Mouse (Mus musculus) MEL (cell line): Measurements from ENCODE around the gene Xpot. TPM values are rescaled to one million over a fixed set of nuclear protein-coding genes. Genes with fewer than 3 reads are reported as not detected.

Experiments
- DNase-seq: peaks from one replicate; pipeline ENCODE4 v3.0.0; 2011; ENCODE audit warnings: low read depth, low spot score
- H3K27ac ChIP-seq: 2 replicates; pipeline ENCODE4 v1.5.1; 2012; ENCODE audit warnings: low read depth, mild to moderate bottlenecking, control low read depth, low read length, moderate library complexity; ENCODE audit not compliant: control insufficient read depth
- H3K27me3 ChIP-seq, 2 experiments: fragments of 150-350 bp in 1 of 2; sonication (generic) in 1 of 2; 2 replicates each; pipeline ENCODE4 v1.6.1; 2012; ENCODE audit warnings: low read length in 2 of 2, mild to moderate bottlenecking in 2 of 2, improper control_type of control experiment in 1 of 2, moderate library complexity in 1 of 2; ENCODE audit not compliant: insufficient read depth in 2 of 2, control insufficient read depth in 1 of 2
- H3K36me3 ChIP-seq, 2 experiments: 2 replicates each; pipeline ENCODE4 v1.6.1; 2012 to 2014; ENCODE audit warnings: low read length in 2 of 2, improper control_type of control experiment in 1 of 2, inconsistent platforms in 1 of 2, mild to moderate bottlenecking in 1 of 2; ENCODE audit not compliant: insufficient read depth in 2 of 2, control insufficient read depth in 1 of 2
- H3K4me1 ChIP-seq, 2 experiments: fragments of 150-350 bp in 1 of 2; sonication (generic) in 1 of 2; 2 replicates each; pipeline ENCODE4 v1.6.1; 2012; ENCODE audit warnings: low read length in 2 of 2, improper control_type of control experiment in 1 of 2, mild to moderate bottlenecking in 1 of 2; ENCODE audit not compliant: insufficient read depth in 2 of 2, control insufficient read depth in 1 of 2
- H3K4me3 ChIP-seq, 2 experiments: fragments of 150-350 bp in 1 of 2; sonication (generic) in 1 of 2; 2 replicates each; pipeline ENCODE4 v1.5.1; 2012; ENCODE audit warnings: low read depth in 2 of 2, low read length in 2 of 2, mild to moderate bottlenecking in 2 of 2, moderate library complexity in 2 of 2, control low read depth in 1 of 2, improper control_type of control experiment in 1 of 2; ENCODE audit not compliant: control insufficient read depth in 1 of 2, insufficient read depth in 1 of 2
- H3K79me2 ChIP-seq: 2 replicates; pipeline ENCODE4 v1.6.1; 2012; ENCODE audit warnings: mild to moderate bottlenecking, low read length, moderate library complexity; ENCODE audit not compliant: control insufficient read depth, poor library complexity, insufficient read depth
- H3K9ac ChIP-seq: 2 replicates; pipeline ENCODE4 v1.6.1; 2012; ENCODE audit warnings: low read depth, mild to moderate bottlenecking, control low read depth, low read length, moderate library complexity; ENCODE audit not compliant: control insufficient read depth, poor library complexity, severe bottlenecking
- H3K9me3 ChIP-seq: fragments of 150-350 bp; sonication (generic); replicated peaks from 2 replicates; pipeline ENCODE4 v1.6.1; 2012; ENCODE audit warnings: mild to moderate bottlenecking, low read length, improper control_type of control experiment, moderate library complexity; ENCODE audit not compliant: insufficient read depth
- BHLHE40 ChIP-seq: IDR thresholded peaks from 2 replicates; pipeline ENCODE4 v1.6.1; 2012; ENCODE audit warnings: low read depth, mild to moderate bottlenecking, inconsistent platforms, low read length, improper control_type of control experiment, borderline replicate concordance
- CHD1 ChIP-seq: IDR thresholded peaks from 2 replicates; pipeline ENCODE4 v1.6.1; 2012; ENCODE audit warnings: low read depth, mild to moderate bottlenecking, inconsistent platforms, low read length, improper control_type of control experiment
- CHD2 ChIP-seq: IDR thresholded peaks from 2 replicates; pipeline ENCODE4 v1.6.1; 2011; ENCODE audit warnings: low read length, improper control_type of control experiment
- CTCF ChIP-seq, 3 experiments: IDR thresholded peaks in 2 of 3; conservative IDR thresholded peaks in 1 of 3; 2 replicates each; pipeline ENCODE4 v1.5.1; 2011 to 2012; ENCODE audit warnings: low read length in 3 of 3, low read depth in 2 of 3, mild to moderate bottlenecking in 2 of 3, improper control_type of control experiment in 1 of 3, inconsistent platforms in 1 of 3, mixed read lengths in 1 of 3, moderate library complexity in 1 of 3; ENCODE audit not compliant: control insufficient read depth in 1 of 3, insufficient read depth in 1 of 3, poor library complexity in 1 of 3, severe bottlenecking in 1 of 3
- ELF1 ChIP-seq: IDR thresholded peaks from 2 replicates; pipeline ENCODE4 v1.6.1; 2014; ENCODE audit warnings: low read depth, mild to moderate bottlenecking, inconsistent platforms, low read length, improper control_type of control experiment, moderate library complexity
- ETS1 ChIP-seq: IDR thresholded peaks from 2 replicates; pipeline ENCODE4 v1.6.1; 2012; ENCODE audit warnings: low read depth, mild to moderate bottlenecking, inconsistent platforms, low read length, improper control_type of control experiment, moderate library complexity
- GABPA ChIP-seq: IDR thresholded peaks from 2 replicates; pipeline ENCODE4 v1.6.1; 2012; ENCODE audit warnings: low read depth, mild to moderate bottlenecking, inconsistent platforms, low read length, improper control_type of control experiment, moderate library complexity
- HCFC1 ChIP-seq: IDR thresholded peaks from 2 replicates; pipeline ENCODE4 v1.6.1; 2012; ENCODE audit warnings: low read depth, mild to moderate bottlenecking, inconsistent platforms, low read length, improper control_type of control experiment, moderate library complexity
- KAT2A ChIP-seq: conservative IDR thresholded peaks from 2 replicates; pipeline ENCODE4 v1.6.1; 2012; ENCODE audit warnings: low read depth, low read length, improper control_type of control experiment, inconsistent platforms
- MAFK ChIP-seq: IDR thresholded peaks from 2 replicates; pipeline ENCODE4 v1.6.1; 2011; ENCODE audit warnings: low read depth, mild to moderate bottlenecking, low read length, improper control_type of control experiment, borderline replicate concordance
- MAX ChIP-seq: IDR thresholded peaks from 2 replicates; pipeline ENCODE4 v1.6.1; 2011; ENCODE audit warnings: low read length, improper control_type of control experiment
- MAZ ChIP-seq: IDR thresholded peaks from 2 replicates; pipeline ENCODE4 v1.6.1; 2012; ENCODE audit warnings: low read depth, mild to moderate bottlenecking, inconsistent platforms, low read length, improper control_type of control experiment
- MEF2A ChIP-seq: IDR thresholded peaks from 2 replicates; pipeline ENCODE4 v1.6.1; 2014; ENCODE audit warnings: low read depth, mild to moderate bottlenecking, inconsistent platforms, low read length, improper control_type of control experiment; ENCODE audit not compliant: poor library complexity, insufficient replicate concordance, severe bottlenecking; ENCODE audit errors: extremely low read depth
- MXI1 ChIP-seq: IDR thresholded peaks from 2 replicates; pipeline ENCODE4 v1.6.1; 2011; ENCODE audit warnings: mild to moderate bottlenecking, low read depth, low read length, improper control_type of control experiment
- MYB ChIP-seq: IDR thresholded peaks from 2 replicates; pipeline ENCODE4 v1.6.1; 2011; ENCODE audit warnings: mild to moderate bottlenecking, low read depth, low read length, improper control_type of control experiment
- MYC ChIP-seq: IDR thresholded peaks from 2 replicates; pipeline ENCODE4 v1.6.1; 2011; ENCODE audit warnings: low read depth, mild to moderate bottlenecking, low read length, improper control_type of control experiment, moderate library complexity
- NELFE ChIP-seq: IDR thresholded peaks from 2 replicates; pipeline ENCODE4 v1.6.1; 2011; ENCODE audit warnings: low read depth, low read length, improper control_type of control experiment
- NRF1 ChIP-seq: IDR thresholded peaks from 2 replicates; pipeline ENCODE4 v1.6.1; 2014; ENCODE audit warnings: low read depth, mild to moderate bottlenecking, inconsistent platforms, low read length, improper control_type of control experiment, moderate library complexity; ENCODE audit not compliant: poor library complexity, insufficient read depth, severe bottlenecking
- POLR2A ChIP-seq, 2 experiments: IDR thresholded peaks; 2 replicates each; pipeline ENCODE4 v1.6.1; 2011 to 2012; ENCODE audit warnings: low read length in 2 of 2, mild to moderate bottlenecking in 2 of 2, control low read depth in 1 of 2, improper control_type of control experiment in 1 of 2, low read depth in 1 of 2, moderate library complexity in 1 of 2; ENCODE audit not compliant: control insufficient read depth in 1 of 2, insufficient read depth in 1 of 2, poor library complexity in 1 of 2
- POLR2AphosphoS2 ChIP-seq: IDR thresholded peaks from 2 replicates; pipeline ENCODE4 v1.6.1; 2011; ENCODE audit warnings: low read length, improper control_type of control experiment
- POLR2AphosphoS5 ChIP-seq: IDR thresholded peaks from 2 replicates; pipeline ENCODE4 v1.6.1; 2012; ENCODE audit warnings: low read depth, borderline replicate concordance, mild to moderate bottlenecking, inconsistent platforms, low read length, moderate library complexity, mixed read lengths
- RAD21 ChIP-seq: IDR thresholded peaks from 2 replicates; pipeline ENCODE4 v1.6.1; 2011; ENCODE audit warnings: mild to moderate bottlenecking, low read depth, low read length, improper control_type of control experiment
- SIN3A ChIP-seq: IDR thresholded peaks from 2 replicates; pipeline ENCODE4 v1.6.1; 2012; ENCODE audit warnings: low read length, improper control_type of control experiment, inconsistent platforms
- SMC3 ChIP-seq: IDR thresholded peaks from 2 replicates; pipeline ENCODE4 v1.6.1; 2011; ENCODE audit warnings: low read depth, low read length, improper control_type of control experiment
- TAL1 ChIP-seq: IDR thresholded peaks from 2 replicates; pipeline ENCODE4 v1.6.1; 2012; ENCODE audit warnings: mild to moderate bottlenecking, inconsistent platforms, low read length, moderate library complexity, mixed read lengths
- TBP ChIP-seq: IDR thresholded peaks from 2 replicates; pipeline ENCODE4 v1.8.0; 2011; ENCODE audit warnings: low read depth, low read length, improper control_type of control experiment
- TCF12 ChIP-seq: IDR thresholded peaks from 2 replicates; pipeline ENCODE4 v1.6.1; 2014; ENCODE audit warnings: low read depth, mild to moderate bottlenecking, inconsistent platforms, low read length, improper control_type of control experiment, moderate library complexity
- USF1 ChIP-seq: IDR thresholded peaks from 2 replicates; pipeline ENCODE4 v1.6.1; 2014; ENCODE audit warnings: low read depth, mild to moderate bottlenecking, inconsistent platforms, low read length, improper control_type of control experiment, moderate library complexity
- USF2 ChIP-seq, 2 experiments: IDR thresholded peaks; 2 replicates each; pipeline ENCODE4 v1.6.1; 2011 to 2012; ENCODE audit warnings: improper control_type of control experiment in 2 of 2, low read length in 2 of 2, borderline replicate concordance in 1 of 2, inconsistent platforms in 1 of 2, low read depth in 1 of 2, mild to moderate bottlenecking in 1 of 2; ENCODE audit not compliant: insufficient read depth in 1 of 2
- ZC3H11A ChIP-seq: IDR thresholded peaks from 2 replicates; pipeline ENCODE4 v1.6.1; 2012; ENCODE audit warnings: low read depth, mild to moderate bottlenecking, inconsistent platforms, low read length, improper control_type of control experiment
- ZKSCAN1 ChIP-seq: IDR thresholded peaks from 2 replicates; pipeline ENCODE4 v1.6.1; 2012; ENCODE audit warnings: low read depth, mild to moderate bottlenecking, inconsistent platforms, low read length, improper control_type of control experiment, moderate library complexity
- ZMIZ1 ChIP-seq: IDR thresholded peaks from 2 replicates; pipeline ENCODE4 v1.6.1; 2012; ENCODE audit warnings: low read depth, mild to moderate bottlenecking, inconsistent platforms, low read length, improper control_type of control experiment, moderate library complexity
- ZNF384 ChIP-seq: IDR thresholded peaks from 2 replicates; pipeline ENCODE4 v1.6.1; 2012; ENCODE audit warnings: low read depth, mild to moderate bottlenecking, inconsistent platforms, low read length, improper control_type of control experiment
- polyA plus RNA-seq, 2 experiments: library from polyadenylated mRNA; stranded (reverse) in 1 of 2; unstranded in 1 of 2; fragments of >175 nt in 1 of 2; fragments of >200 nt in 1 of 2; gene quantifications; 2 replicates each; pipeline versions ENCODE4 v1.2.1 to v1.2.4; 2012; ENCODE audit warnings: low replicate concordance in 2 of 2, low read depth in 1 of 2; ENCODE audit not compliant: insufficient read length in 2 of 2, insufficient read depth in 1 of 2, missing spikeins in 1 of 2
- total RNA-seq: library from RNA; depleted of rRNA; stranded (reverse); fragments of 300-350 nt; gene quantifications from 2 replicates; pipeline ENCODE4 v1.2.3, GENCODE M21; 2012; rRNA removed

The Xpot gene
- total RNA-seq (154 and 182 TPM in 2 replicates), polyA plus RNA-seq (100 to 1,000 TPM; 122 to 304 TPM)

DNA sequence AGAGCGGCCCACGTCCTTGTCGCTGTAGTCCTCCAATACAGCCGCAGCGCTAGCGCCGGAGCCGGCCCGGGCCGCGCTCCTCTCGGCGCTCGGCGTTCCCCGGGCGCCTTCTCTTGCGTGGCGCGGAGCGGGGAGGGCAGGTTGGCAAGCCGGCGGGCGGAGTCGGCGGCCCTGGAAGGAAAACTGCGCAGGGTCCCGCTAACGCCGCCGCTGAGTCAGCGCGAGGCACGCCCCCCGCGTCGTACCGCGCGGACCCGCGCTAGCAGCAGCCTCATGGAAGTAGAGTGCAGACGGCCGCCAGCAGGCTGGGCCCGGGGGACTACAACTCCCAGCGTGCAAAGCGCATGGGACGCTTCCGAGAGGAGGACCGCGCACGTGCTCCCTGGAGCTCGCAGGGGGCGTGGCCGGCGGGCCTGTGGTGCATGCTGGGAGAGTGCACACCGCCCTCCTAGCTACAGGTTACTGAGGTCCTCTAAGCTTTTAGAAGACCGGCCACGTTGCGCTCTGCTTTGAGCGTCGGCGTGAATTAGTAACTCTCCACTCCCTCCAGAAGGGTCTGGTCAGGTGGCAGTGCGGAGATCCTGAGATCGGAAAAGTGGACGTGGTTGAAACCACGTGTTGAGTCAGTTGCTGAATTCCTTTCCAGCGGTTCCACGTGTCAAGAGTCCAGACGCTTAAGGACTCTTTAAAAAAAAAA, at the start of gene Xpot:
Gene Xpot, minus strand, starts transcription at position 147 of the 697 bp plus-strand sequence.
- H3K27ac ChIP-seq = peak within 1 kb of the TSS; percentile 91
- no peaks in the 10 kb centered on the region for H3K27me3 ChIP-seq
- peaks cover 0 to 18% of the 10 kb centered on the region in 2 experiments; a peak in 3 of 4 replicates for H3K4me1 ChIP-seq
- H3K9me3 ChIP-seq = no peaks in the 10 kb centered on the region
- peak within 1 kb of the TSS; percentile 94 for H3K9ac ChIP-seq
- H3K36me3 ChIP-seq = peaks cover 10 to 16% of the 10 kb centered on the region in 2 experiments
- TF ChIP-seq NELFE = peak; percentile 71
- TF ChIP-seq GABPA = no peak
- peak; percentile 94 for TF ChIP-seq SIN3A
- no peak for TF ChIP-seq RAD21
- TF ChIP-seq POLR2AphosphoS5 = no peak
- peak; percentile 35 to 86; a peak in 3 of 4 replicates for TF ChIP-seq POLR2A (IDR thresholded peaks at IDR 0.05; ENCODE audit: control insufficient read depth in 1 of 2, insufficient read depth in 1 of 2, low read depth in 1 of 2, low read length in 2 of 2, poor library complexity in 1 of 2)
- TF ChIP-seq MAZ = 0 out of 2 replicates have a peak, but pooled peaks have one; percentile 70
- peak in 1 of 3 experiments; percentile 5; a peak in 1 of 6 replicates for TF ChIP-seq CTCF (IDR thresholded peaks at IDR 0.05 in 2 of 3, conservative IDR thresholded peaks at IDR 0.05 in 1 of 3; ENCODE audit: control insufficient read depth in 1 of 3, insufficient read depth in 1 of 3, low read depth in 2 of 3, low read length in 3 of 3, poor library complexity in 1 of 3, severe bottlenecking in 1 of 3)
- TF ChIP-seq TCF12 = peak; percentile 53
- TF ChIP-seq CHD2 = no peak
- TF ChIP-seq TAL1 = no peak
- peak; percentile 96 for TF ChIP-seq MAX
- peak; percentile 93 for TF ChIP-seq HCFC1
- 0 out of 4 replicates have a peak, but pooled peaks of 1 of the 2 experiments have one; percentile 50 for TF ChIP-seq USF2 (IDR thresholded peaks at IDR 0.05; ENCODE audit: borderline replicate concordance in 1 of 2, insufficient read depth in 1 of 2, low read depth in 1 of 2, low read length in 2 of 2)
- TF ChIP-seq MXI1 = peak; percentile 100
- TF ChIP-seq MAFK = peak; percentile 79; the same call in 1 of the 2 replicates
- peak; percentile 96 for TF ChIP-seq BHLHE40
- TF ChIP-seq TBP = peak; percentile 61; the same call in 1 of the 2 replicates
- TF ChIP-seq ZKSCAN1 = no peak
- TF ChIP-seq MYC = peak; percentile 100
- TF ChIP-seq MYB = no peak
- TF ChIP-seq ZNF384 = peak; percentile 29; the same call in 1 of the 2 replicates
- peak; percentile 91 for TF ChIP-seq POLR2AphosphoS2
- TF ChIP-seq ZC3H11A = no peak
- peak; percentile 92 for TF ChIP-seq USF1
- TF ChIP-seq CHD1 = no peak
- peak; percentile 89 for TF ChIP-seq ELF1
- TF ChIP-seq SMC3 = 0 out of 2 replicates have a peak, but pooled peaks have one; percentile 16
- peak; percentile 81 for TF ChIP-seq KAT2A
- TF ChIP-seq ETS1 = peak; percentile 39; the same call in 1 of the 2 replicates
- peak; percentile 81 for TF ChIP-seq ZMIZ1
- TF ChIP-seq NRF1 = peak; percentile 63
- TF ChIP-seq MEF2A = no peak
- peaks cover 50% of the 10 kb centered on the region for H3K79me2 ChIP-seq
- peak within 1 kb of the TSS; percentile 88 to 89 for H3K4me3 ChIP-seq
- peak; percentile 98 for DNase-seq
